Mouse (Mus musculus): Measurements from ENCODE around the gene Ulk4.

The Ulk4 gene

GRCm38 (mm10) chr9:121257106-121257505, 19.9 kb downstream of the Ulk4 start:
- in situ Hi-C loops (cut with MboI; ENCODE audit: low sequenced_read_pairs): loop anchor here (25.0 kb wide), 1 partner anchor 105 kb away; no protein-coding TSS in a partner anchor

DNA sequence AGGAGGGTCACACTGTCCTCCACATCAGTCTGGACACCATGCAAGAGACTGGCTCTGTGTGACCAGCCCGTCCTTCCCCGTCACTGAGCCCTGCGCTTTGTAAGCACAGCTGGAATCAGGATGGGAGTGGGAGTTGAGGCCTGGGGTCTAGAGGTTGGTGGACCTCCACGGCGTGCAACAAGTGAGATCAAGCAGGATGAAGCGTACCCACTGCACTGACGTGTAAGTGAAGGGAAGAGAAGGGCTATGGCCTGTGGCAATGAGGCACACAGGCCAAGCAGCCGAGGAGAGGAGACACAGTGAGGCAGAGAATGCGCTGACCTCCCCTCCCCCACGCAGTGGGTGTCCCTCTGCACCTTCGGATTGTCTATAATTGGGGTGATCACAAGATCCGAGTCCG, 22.2 kb downstream of the Ulk4 start:
- in situ Hi-C loops (cut with MboI; ENCODE audit: low sequenced_read_pairs): loop anchor here (25.0 kb wide), 1 partner anchor 108 kb away; no protein-coding TSS in a partner anchor

GRCm38 (mm10) chr9:121253983-121254382, 23.0 kb downstream of the Ulk4 start:
- in situ Hi-C loops (cut with MboI; ENCODE audit: low sequenced_read_pairs): loop anchor here (25.0 kb wide), 1 partner anchor 108 kb away; no protein-coding TSS in a partner anchor

DNA sequence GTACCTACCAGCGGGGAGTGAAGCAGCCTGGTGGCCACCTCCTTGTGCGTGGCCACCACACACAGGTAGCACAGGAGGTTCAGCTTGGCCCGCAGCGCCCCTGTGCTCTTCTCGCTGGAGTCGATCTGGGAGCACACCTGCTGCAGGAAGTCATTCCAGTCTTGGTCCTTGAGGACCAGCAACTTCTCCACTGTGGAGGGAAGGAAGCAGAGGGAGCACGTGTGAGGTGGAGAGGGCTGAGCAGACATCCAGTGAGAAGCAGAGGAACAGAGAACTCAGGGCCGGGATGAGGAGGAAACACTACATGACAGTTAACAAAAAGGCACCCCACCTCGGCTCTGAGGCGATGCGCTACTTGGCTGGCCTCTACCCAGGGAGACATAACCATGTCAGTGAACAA, 26.1 kb downstream of the Ulk4 start:
- in situ Hi-C loops (cut with MboI; ENCODE audit: low sequenced_read_pairs): loop anchor here (25.0 kb wide), 1 partner anchor 111 kb away; no protein-coding TSS in a partner anchor

GRCm38 (mm10) chr9:121249805-121250204, 27.2 kb downstream of the Ulk4 start:
- in situ Hi-C loops (cut with MboI; ENCODE audit: low sequenced_read_pairs): loop anchor here (10.0 to 25.0 kb wide), 2 partner anchors 112 to 355 kb away; no protein-coding TSS in a partner anchor

DNA sequence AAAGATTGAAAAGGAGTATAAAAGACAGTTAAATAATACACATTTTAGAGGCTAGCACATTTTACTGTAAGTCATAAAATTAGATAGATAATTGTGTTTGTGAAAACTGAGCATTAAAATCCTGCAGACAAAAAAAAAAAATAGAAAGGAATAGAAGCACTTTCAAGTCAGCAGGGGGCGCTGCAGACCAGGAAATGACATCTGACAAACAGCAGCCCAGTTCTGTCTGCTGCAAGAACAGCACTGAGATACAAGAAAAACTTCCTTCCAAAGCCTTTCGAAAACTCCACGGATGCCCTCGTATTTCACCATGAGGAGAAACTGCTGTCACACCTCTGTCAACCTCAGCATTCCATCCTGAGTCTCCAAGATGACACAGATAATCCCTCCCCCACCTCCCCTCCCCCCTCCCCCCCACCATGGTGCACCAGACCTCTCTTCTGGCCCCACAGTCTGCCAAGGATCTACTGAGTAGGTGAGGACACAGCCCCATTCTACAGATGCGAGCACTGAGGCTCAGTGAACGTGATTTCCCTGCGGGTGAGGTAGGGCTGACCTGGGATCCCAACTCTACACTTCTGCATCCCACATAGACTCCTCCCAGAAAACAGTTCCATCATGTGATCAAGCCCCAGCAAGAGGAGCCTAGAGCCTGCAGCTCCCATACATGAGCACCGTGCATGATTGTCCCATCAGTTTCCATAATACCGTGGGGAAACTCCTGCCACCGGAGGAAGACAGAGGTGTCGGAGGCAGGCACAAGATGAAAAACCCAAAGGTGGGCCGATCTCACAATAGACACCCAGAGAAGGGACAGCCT, 28.8 kb downstream of the Ulk4 start:
- in situ Hi-C loops (cut with MboI; ENCODE audit: low sequenced_read_pairs): loop anchor here (10.0 kb wide), 1 partner anchor 357 kb away; no protein-coding TSS in a partner anchor

- in situ Hi-C loops (cut with MboI; ENCODE audit: low sequenced_read_pairs): loop anchor here (10.0 kb wide), 1 partner anchor 358 kb away; no protein-coding TSS in a partner anchor
These were observed 29.9 kb downstream of the Ulk4 start for GRCm38 (mm10) chr9:121247047-121247446.

GRCm38 (mm10) chr9:121242331-121242730, 34.7 kb downstream of the Ulk4 start:
- in situ Hi-C loops (cut with MboI; ENCODE audit: low sequenced_read_pairs): loop anchor here (10.0 kb wide), 1 partner anchor 362 kb away; no protein-coding TSS in a partner anchor

GRCm38 (mm10) chr9:121241806-121242205, 35.2 kb downstream of the Ulk4 start:
- in situ Hi-C loops (cut with MboI; ENCODE audit: low sequenced_read_pairs): loop anchor here (10.0 kb wide), 1 partner anchor 363 kb away; no protein-coding TSS in a partner anchor

- in situ Hi-C loops (cut with MboI; ENCODE audit: low sequenced_read_pairs): loop anchor here (10.0 kb wide), 1 partner anchor 363 kb away; no protein-coding TSS in a partner anchor
These were observed 35.6 kb downstream of the Ulk4 start for GRCm38 (mm10) chr9:121241366-121241765.

- in situ Hi-C loops (cut with MboI; ENCODE audit: low sequenced_read_pairs): loop anchor here (10.0 kb wide), 1 partner anchor 365 kb away; no protein-coding TSS in a partner anchor
These were observed 36.8 kb downstream of the Ulk4 start for GRCm38 (mm10) chr9:121240242-121240641.

DNA sequence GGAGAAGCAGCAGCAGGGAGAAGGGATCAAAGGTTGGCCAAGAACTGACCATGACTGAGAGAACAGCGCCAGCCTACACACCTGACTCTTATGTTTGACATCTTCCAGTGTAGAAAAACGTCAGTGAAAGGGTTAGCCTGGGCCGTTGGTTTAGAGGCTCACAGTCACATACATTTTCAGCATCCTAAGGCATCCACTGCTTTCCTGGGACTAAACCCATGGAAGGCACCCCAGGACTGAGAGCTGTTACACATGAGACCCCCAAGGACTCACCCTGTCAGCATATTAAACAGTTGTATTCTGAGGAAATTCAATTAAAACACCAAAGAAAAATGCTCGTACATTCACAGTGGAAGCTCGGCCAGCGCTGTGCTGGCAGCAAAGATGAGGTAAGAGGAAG, 37.4 kb downstream of the Ulk4 start:
- in situ Hi-C loops (cut with MboI; ENCODE audit: low sequenced_read_pairs): no loop called here

DNA sequence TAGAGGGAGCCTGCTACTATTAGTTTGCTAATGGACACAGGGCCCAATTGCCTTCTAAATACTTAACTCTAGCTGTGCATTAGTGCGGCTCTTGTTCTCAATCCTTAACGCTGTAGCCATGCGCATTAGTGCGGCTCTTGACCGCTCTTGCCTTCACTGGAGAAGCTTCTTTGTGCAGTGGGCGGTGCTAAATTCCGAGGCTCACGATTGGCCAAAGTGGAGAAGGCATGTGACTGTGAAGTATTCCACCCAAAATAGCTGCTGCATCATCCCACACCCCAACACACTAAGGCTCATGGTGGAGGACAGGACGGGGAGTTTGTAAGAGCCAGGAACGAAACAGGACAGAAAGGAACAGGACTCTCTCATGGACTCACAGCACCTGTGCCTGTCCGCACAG, 58.4 kb downstream of the Ulk4 start:
- in situ Hi-C loops (cut with MboI; ENCODE audit: low sequenced_read_pairs): no loop called here

- in situ Hi-C loops (cut with MboI; ENCODE audit: low sequenced_read_pairs): no loop called here
These were observed 58.8 kb downstream of the Ulk4 start for GRCm38 (mm10) chr9:121218230-121218629.

- in situ Hi-C loops (cut with MboI; ENCODE audit: low sequenced_read_pairs): no loop called here
These were observed 59.3 kb downstream of the Ulk4 start for GRCm38 (mm10) chr9:121217742-121218141.

DNA sequence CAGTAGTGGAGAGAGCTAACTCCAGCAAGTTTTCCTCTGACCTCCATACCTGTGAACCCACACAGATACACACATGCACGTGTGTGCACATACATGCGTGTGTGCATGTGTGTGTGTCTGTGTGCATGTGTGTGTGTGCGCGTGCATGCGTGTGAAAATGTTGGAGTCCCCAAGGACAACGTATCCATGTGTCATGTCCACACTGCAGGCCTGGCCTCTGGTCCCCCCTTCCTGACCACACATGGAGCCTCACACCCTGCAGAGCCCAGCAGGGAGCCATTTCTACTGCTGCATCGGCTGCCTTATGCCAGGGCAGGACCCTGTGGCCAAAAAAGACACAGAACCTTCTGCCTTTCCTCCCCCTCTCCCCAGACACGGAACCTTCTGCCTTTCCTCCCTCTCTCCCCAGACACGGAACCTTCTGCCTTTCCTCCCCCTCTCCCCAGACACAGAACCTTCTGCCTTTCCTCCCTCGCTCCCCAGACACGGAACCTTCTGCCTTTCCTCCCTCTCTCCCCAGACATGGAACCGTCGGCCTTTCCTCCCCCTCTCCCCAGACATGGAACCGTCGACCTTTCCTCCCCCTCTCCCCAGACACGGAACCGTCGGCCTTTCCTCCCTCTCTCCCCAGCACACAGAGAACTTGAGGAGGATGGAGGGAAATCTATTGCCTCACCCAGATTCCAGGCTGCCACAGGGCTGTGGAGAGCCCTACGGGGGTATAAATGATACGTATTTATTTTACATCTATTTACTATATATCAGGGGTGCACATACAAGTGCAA, 60.3 kb downstream of the Ulk4 start:
- in situ Hi-C loops (cut with MboI; ENCODE audit: low sequenced_read_pairs): no loop called here

GRCm38 (mm10) chr9:121215349-121216000, 61.5 kb downstream of the Ulk4 start:
- in situ Hi-C loops (cut with MboI; ENCODE audit: low sequenced_read_pairs): no loop called here

DNA sequence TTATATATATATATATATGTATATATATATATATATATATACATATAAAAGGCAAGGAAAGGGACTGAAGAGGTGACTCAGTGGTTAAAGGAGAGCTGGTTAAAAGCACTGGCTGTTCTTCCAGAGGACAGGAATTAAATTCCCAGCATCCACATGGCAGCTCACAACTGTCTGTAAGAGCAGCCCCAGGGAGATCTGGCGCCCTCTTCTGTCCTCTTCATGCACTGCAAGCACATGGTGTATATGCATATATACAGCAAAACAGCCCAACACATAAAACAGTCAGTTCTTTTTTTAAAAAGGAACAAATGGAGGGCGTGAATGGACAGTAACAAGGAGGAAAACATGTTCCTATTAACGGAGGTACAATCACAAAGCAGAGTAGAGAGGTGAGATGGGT, 64.7 kb downstream of the Ulk4 start:
- in situ Hi-C loops (cut with MboI; ENCODE audit: low sequenced_read_pairs): no loop called here

DNA sequence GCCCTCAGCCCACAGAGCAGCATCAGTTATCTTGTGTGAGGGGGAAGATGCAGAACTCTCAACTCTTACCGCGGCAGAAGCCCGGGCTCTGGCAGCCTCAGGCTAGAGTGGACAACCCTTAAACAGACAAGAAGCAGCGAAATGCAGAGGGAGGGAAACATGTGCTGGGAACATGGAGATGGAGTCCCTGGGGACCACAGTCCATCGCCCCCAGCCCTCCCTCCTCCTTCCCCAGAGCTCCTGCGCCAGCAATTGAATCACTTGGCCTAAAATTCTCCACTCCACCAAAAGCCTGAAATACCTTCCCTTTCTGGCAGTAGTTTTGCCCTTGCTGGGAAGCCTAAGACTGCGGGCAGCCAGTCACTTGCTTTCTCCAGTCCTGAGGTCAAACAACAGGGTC, 72.0 kb downstream of the Ulk4 start:
- in situ Hi-C loops (cut with MboI; ENCODE audit: low sequenced_read_pairs): no loop called here

- in situ Hi-C loops (cut with MboI; ENCODE audit: low sequenced_read_pairs): no loop called here
These were observed 72.7 kb downstream of the Ulk4 start for GRCm38 (mm10) chr9:121204149-121204800.

All from CH12F3 (cell line).